Mouse (Mus musculus) heart, postnatal 0 days (tissue): ENCODE measurements around the gene Noxa1.

Experiments
- CTCF ChIP-seq: IDR thresholded peaks from 2 replicates; pipeline ENCODE4 v1.5.1; 2016; ENCODE audit warnings: antibody characterized with exemption, control low read depth, low read depth
- EP300 ChIP-seq: IDR thresholded peaks from 2 replicates; pipeline ENCODE4 v1.6.1; 2016; ENCODE audit warnings: antibody characterized with exemption, low read depth

- peak; percentile 39 for TF ChIP-seq CTCF
- TF ChIP-seq EP300 = no peak
Measured at GRCm38 (mm10) chr2:25141185-25141584, 46.2 kb upstream of the Noxa1 start.
